Comparison of ENCODE assay signal across 14 mouse cellular contexts in genomic region chr1:129595447-129595846, GRCm38 (mm10).
"Had no signal": no experiment of that assay in that cellular context is flagged by ENCODE, and none has a peak within 500 bp of the region (broad histone marks: within the 10 kb centered on the region; RNA-seq: fewer than 3 reads in every experiment).

No protein-coding gene starts in this region.

- H3K9me3 ChIP-seq: limb, embryonic 15.5 days; liver, embryonic 12.5 days; midbrain, embryonic 10.5 days; neural tube, embryonic 15.5 days had no signal

- H3K4me1 ChIP-seq: limb, embryonic 15.5 days; liver, embryonic 12.5 days; midbrain, embryonic 10.5 days; neural tube, embryonic 15.5 days had no signal

- H3K4me3 ChIP-seq: limb, embryonic 15.5 days; liver, embryonic 12.5 days; midbrain, embryonic 10.5 days; myocyte; neural tube, embryonic 15.5 days had no signal

- ATAC-seq: intestine, postnatal 0 days; liver, embryonic 12.5 days had no signal

- H3K9ac ChIP-seq: limb, embryonic 15.5 days; liver, embryonic 12.5 days; lung, embryonic 14.5 days; neural tube, embryonic 15.5 days had no signal

- DNase-seq: lung, embryonic 14.5 days; lung, postnatal 10 days; lung, postnatal 4 days; midbrain, embryonic 14.5 days; right cerebral cortex, adult 18-20 months; right cerebral cortex, postnatal 25 days; thymus, adult 18-20 months; thymus, postnatal 14 days had no signal

- H3K36me3 ChIP-seq: limb, embryonic 15.5 days; liver, embryonic 12.5 days; midbrain, embryonic 10.5 days; neural tube, embryonic 15.5 days had no signal

- H3K27me3 ChIP-seq: limb, embryonic 15.5 days; liver, embryonic 12.5 days; neural tube, embryonic 15.5 days had no signal

- H3K27ac ChIP-seq: limb, embryonic 15.5 days; liver, embryonic 12.5 days; midbrain, embryonic 10.5 days; neural tube, embryonic 15.5 days had no signal

- H3K4me2 ChIP-seq: limb, embryonic 15.5 days; liver, embryonic 12.5 days; lung, embryonic 14.5 days; neural tube, embryonic 15.5 days had no signal
